Mouse (Mus musculus) erythroblast, embryonic 14.5 days (primary cell): ENCODE results near the gene Wdr18.

Experiments
- GATA1 ChIP-seq: IDR thresholded peaks from 2 replicates; pipeline ENCODE4 v1.6.1; 2012; ENCODE audit warnings: low read length, inconsistent platforms, mixed read lengths
- TAL1 ChIP-seq: IDR thresholded peaks from 3 replicates; pipeline ENCODE4 v1.6.1; 2012; ENCODE audit warnings: low read length, inconsistent platforms, mixed read lengths

GRCm38 (mm10) chr10:79934794-79935569 lies 25.0 kb upstream of the Wdr18 start:
- TF ChIP-seq TAL1 (no peak), GATA1 (no peak)
